9 mouse cellular contexts compared by ENCODE assay signal in genomic region chr2:153350552-153351181, GRCm38 (mm10). TPM values are rescaled to one million over a fixed set of nuclear protein-coding genes. Genes with fewer than 3 reads are reported as not detected.
DNase-seq lines count a peak whose midpoint lies in the region; ATAC-seq and TF ChIP-seq lines count a peak whose summit lies in the region.
"Had no signal": no experiment of that assay in that cellular context is flagged by ENCODE, and none has a peak within 500 bp of the region (broad histone marks: within the 10 kb centered on the region; RNA-seq: fewer than 3 reads in every experiment).

No protein-coding gene starts in this region.

- peaks cover 21% of the 10 kb centered on the region for H3K36me3 ChIP-seq in intestine, postnatal 0 days (ENCODE audit: control insufficient read depth, insufficient read depth)
- peaks cover 4% of the 10 kb centered on the region; the same call in 1 of the 2 replicates for H3K36me3 ChIP-seq in forebrain, embryonic 11.5 days (ENCODE audit: control insufficient read depth, insufficient read depth, low read length)

- no peak overlapping the region for H3K9ac ChIP-seq in intestine, postnatal 0 days (ENCODE audit: low read depth, low read length)
- H3K9ac ChIP-seq in forebrain, embryonic 11.5 days (ENCODE audit: low read length): no peak overlapping the region

- H3K27me3 ChIP-seq in intestine, postnatal 0 days (replicated peaks; ENCODE audit: control insufficient read depth, insufficient read depth, low read length): no peaks in the 10 kb centered on the region
- no peaks in the 10 kb centered on the region for H3K27me3 ChIP-seq in forebrain, embryonic 11.5 days (ENCODE audit: control insufficient read depth, insufficient read depth, low read length)

- peak; percentile 68 for ATAC-seq in intestine, postnatal 0 days
- ATAC-seq in forebrain, embryonic 11.5 days (replicated peaks; ENCODE audit: low FRiP score): no peak
- ATAC-seq: midbrain, embryonic 16.5 days had no signal

- H3K9me3 ChIP-seq in intestine, postnatal 0 days (ENCODE audit: control insufficient read depth): no peaks in the 10 kb centered on the region
- no peaks in the 10 kb centered on the region for H3K9me3 ChIP-seq in forebrain, embryonic 11.5 days (ENCODE audit: control insufficient read depth, low read length)

- no peak for DNase-seq in lung, adult 2 months
- no peak for DNase-seq in lung, postnatal 14 days
- DNase-seq in retina, postnatal 1 day: peak; percentile 11
- no peak for DNase-seq in forebrain, embryonic 11.5 days (ENCODE audit: low spot score)
- no peak for DNase-seq in left cerebral cortex, adult 8-10 months (ENCODE audit: low spot score in 2 of 2)
- DNase-seq in layer of hippocampus, postnatal 10 days (ENCODE audit: low spot score in 2 of 2): no peak

- H3K4me3 ChIP-seq in lung, adult 2 months (replicated peaks; ENCODE audit: extremely low read depth, low read depth, low read length): peak overlapping the region; percentile 30
- no peak overlapping the region; the same call in 1 of the 2 replicates for H3K4me3 ChIP-seq in brown adipose tissue, adult 24 weeks (ENCODE audit: insufficient read depth, low read depth, low read length)
- no peak overlapping the region for H3K4me3 ChIP-seq in intestine, postnatal 0 days (ENCODE audit: low read depth, low read length)
- H3K4me3 ChIP-seq in forebrain, embryonic 11.5 days (ENCODE audit: low read depth, low read length): no peak overlapping the region

- TF ChIP-seq POLR2A in lung, adult 2 months (IDR thresholded peaks at IDR 0.05; ENCODE audit: borderline replicate concordance, extremely low read depth, low read depth, low read length): no peak

- no peak for TF ChIP-seq CTCF in lung, adult 2 months (IDR thresholded peaks at IDR 0.05; ENCODE audit: insufficient read depth, low read length)
- no peak for TF ChIP-seq CTCF in intestine, postnatal 0 days (IDR thresholded peaks at IDR 0.05; ENCODE audit: low read depth)

- peak overlapping the region; percentile 27 for H3K27ac ChIP-seq in brown adipose tissue, adult 24 weeks (replicated peaks; ENCODE audit: low read depth, low read length)
- peak overlapping the region; percentile 74 for H3K27ac ChIP-seq in intestine, postnatal 0 days (ENCODE audit: low read depth, low read length)
- H3K27ac ChIP-seq in forebrain, embryonic 11.5 days (ENCODE audit: low read depth, low read length): no peak overlapping the region

- WGBS in lung, adult 2 months: 2% methylated on average over 6 of the region's 6 CpGs
- 9% methylated on average over 6 of the region's 6 CpGs for WGBS in intestine, postnatal 0 days
- WGBS in forebrain, embryonic 11.5 days: 61% methylated on average over 6 of the region's 6 CpGs

- H3K4me1 ChIP-seq in lung, adult 2 months (ENCODE audit: control insufficient read depth, insufficient read depth, low read length): peaks cover 19% of the 10 kb centered on the region
- peaks cover 11% of the 10 kb centered on the region for H3K4me1 ChIP-seq in brown adipose tissue, adult 24 weeks (ENCODE audit: control insufficient read depth, insufficient read depth, insufficient read length, low read length)
- peaks cover 7% of the 10 kb centered on the region for H3K4me1 ChIP-seq in intestine, postnatal 0 days (replicated peaks; ENCODE audit: control insufficient read depth, insufficient read depth, low read length)
- H3K4me1 ChIP-seq in forebrain, embryonic 11.5 days (replicated peaks; ENCODE audit: control insufficient read depth, insufficient read depth, low read length): peaks cover 8% of the 10 kb centered on the region; the same call in 1 of the 2 replicates

- peak overlapping the region; percentile 27; the same call in 1 of the 2 replicates for H3K4me2 ChIP-seq in intestine, postnatal 0 days (replicated peaks; ENCODE audit: low read depth)
- H3K4me2 ChIP-seq in forebrain, embryonic 11.5 days (ENCODE audit: low read depth, low read length, severe bottlenecking): no peak overlapping the region

RNA-seq across cellular contexts. Expression of gene Asxl1, which starts 5.0 kb away (rescaled TPM):
- 11.4 and 15.3 TPM in 2 replicates for polyA plus RNA-seq in lung, adult 2 months (2012; rRNA removed)
- polyA plus RNA-seq in brown adipose tissue, adult 24 weeks (2012; ENCODE audit: insufficient read depth, insufficient read length, missing spikeins): 4.9 and 6.2 TPM in 2 replicates
- 6.7 and 7.4 TPM in 2 replicates for polyA plus RNA-seq in intestine, postnatal 0 days (2015; fragmentation: Nextera tagmentation; extraction: Ambion mirVana)
- polyA plus RNA-seq in forebrain, embryonic 11.5 days (2014; fragmentation: Nextera tagmentation; extraction: Ambion mirVana): 25.4 TPM in 2 replicates
- 10 to 100 TPM; 34.5 to 37.7 (median 35.5) TPM for total RNA-seq in left cerebral cortex, adult 8-10 months (2022)
- 10 to 100 TPM; 37.2 to 37.7 TPM for total RNA-seq in layer of hippocampus, postnatal 10 days (2021)

RNA-seq across cellular contexts. Expression of gene Kif3b, which starts 59.5 kb away (rescaled TPM):
- polyA plus RNA-seq in lung, adult 2 months (2012; rRNA removed): 6.4 and 10.8 TPM in 2 replicates
- 7.3 and 9.4 TPM in 2 replicates for polyA plus RNA-seq in brown adipose tissue, adult 24 weeks (2012; ENCODE audit: insufficient read depth, insufficient read length, missing spikeins)
- polyA plus RNA-seq in intestine, postnatal 0 days (2015; fragmentation: Nextera tagmentation; extraction: Ambion mirVana): 8.1 and 8.2 TPM in 2 replicates
- 7.1 and 7.4 TPM in 2 replicates for polyA plus RNA-seq in forebrain, embryonic 11.5 days (2014; fragmentation: Nextera tagmentation; extraction: Ambion mirVana)
- total RNA-seq in left cerebral cortex, adult 8-10 months (2022): 10 to 100 TPM; 49.9 to 53.8 (median 52.3) TPM
- 10 to 100 TPM; 83.0 to 89.2 TPM for total RNA-seq in layer of hippocampus, postnatal 10 days (2021)
